Mouse (Mus musculus): ENCODE results near the gene Hspb2. TPM values are rescaled to one million over a fixed set of nuclear protein-coding genes. Genes with fewer than 3 reads are reported as not detected.

Hspb2 gene
- 249 TPM for polyA plus RNA-seq (2012; fragmentation: generic; extraction: Trizol)

- TF ChIP-seq E2F4 (IDR thresholded peaks at IDR 0.05; ENCODE audit: insufficient read depth) (no peak), USF1 (IDR thresholded peaks at IDR 0.05; ENCODE audit: low read depth) (no peak), MAX (IDR thresholded peaks at IDR 0.05; ENCODE audit: low read depth) (no peak), MYOG (IDR thresholded peaks at IDR 0.05; ENCODE audit: control insufficient read depth in 1 of 3, insufficient read depth in 1 of 3, insufficient read length in 2 of 3, low read depth in 2 of 3) (peak in 2 of 3 experiments; percentile 85 to 93), POLR2A (IDR thresholded peaks at IDR 0.05; ENCODE audit: insufficient read length, low read depth) (peak; percentile 75), POLR2AphosphoS2 (IDR thresholded peaks at IDR 0.05; ENCODE audit: insufficient read length, low read depth) (peak; percentile 36), MYOD1 (IDR thresholded peaks at IDR 0.05; ENCODE audit: control insufficient read depth in 1 of 3, insufficient read length in 2 of 3, low read depth in 2 of 3) (peak in 2 of 3 experiments; percentile 58 to 77)
- H3K79me2 ChIP-seq (ENCODE audit: control insufficient read depth, insufficient read depth) = peaks cover 10% of the 10 kb centered on the region
- peaks cover 12% of the 10 kb centered on the region for H3K36me3 ChIP-seq (ENCODE audit: control insufficient read depth, insufficient read depth)
- no peaks in the 10 kb centered on the region for H3K27me3 ChIP-seq (ENCODE audit: control insufficient read depth, insufficient read depth, insufficient read length)
- H3K4me3 ChIP-seq = peak within 1 kb of the TSS; percentile 76
- peak within 1 kb of the TSS; percentile 87 for H3K4me2 ChIP-seq (ENCODE audit: low read depth)
- H3ac ChIP-seq (ENCODE audit: control insufficient read depth, insufficient read length) = peak within 1 kb of the TSS; percentile 85
Observed at GRCm38 (mm10) chr9:50752054-50752602, at the start of gene Hspb2. Gene Hspb2 (minus strand): TSS chr9:50752354.

DNA sequence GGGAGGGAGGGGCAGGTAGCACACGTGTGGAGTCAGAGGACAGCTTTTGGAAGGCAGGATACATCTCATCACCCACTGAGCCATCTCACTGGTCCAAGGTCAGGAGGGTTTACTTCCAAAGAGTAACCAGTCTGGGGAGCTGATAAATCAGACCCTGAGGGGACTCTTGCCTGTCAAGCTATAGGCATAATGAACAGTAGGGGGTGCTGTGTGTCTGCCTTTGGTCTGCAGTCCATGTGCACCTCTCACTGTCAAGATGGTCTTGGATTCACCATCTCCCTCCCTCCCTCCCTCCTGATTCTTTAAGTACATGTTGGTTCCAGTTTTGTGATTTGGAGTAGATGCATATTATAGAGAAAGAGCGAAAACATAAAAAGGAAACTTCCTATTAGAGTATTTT lies 48.8 kb upstream of the Hspb2 start:
- Histone ChIP-seq H3K36me3 (ENCODE audit: control insufficient read depth, insufficient read depth) (peaks cover 16% of the 10 kb centered on the region), H3K4me3 (no peak overlapping the region), H3ac (ENCODE audit: control insufficient read depth, insufficient read length) (no peak overlapping the region), H3K4me2 (ENCODE audit: low read depth) (no peak overlapping the region), H3K27me3 (ENCODE audit: control insufficient read depth, insufficient read depth, insufficient read length) (no peaks in the 10 kb centered on the region), H3K79me2 (ENCODE audit: control insufficient read depth, insufficient read depth) (no peaks in the 10 kb centered on the region)
- TF ChIP-seq TCF12 (IDR thresholded peaks at IDR 0.05; ENCODE audit: insufficient read depth, poor library complexity, severe bottlenecking) (no peak), POLR2A (IDR thresholded peaks at IDR 0.05; ENCODE audit: insufficient read length, low read depth) (no peak), SRF (IDR thresholded peaks at IDR 0.05; ENCODE audit: control insufficient read depth, insufficient read length, low read depth) (no peak), POLR2AphosphoS2 (IDR thresholded peaks at IDR 0.05; ENCODE audit: insufficient read length, low read depth) (no peak), MYOD1 (IDR thresholded peaks at IDR 0.05; ENCODE audit: control insufficient read depth in 1 of 3, insufficient read length in 2 of 3, low read depth in 2 of 3) (no peak), E2F4 (IDR thresholded peaks at IDR 0.05; ENCODE audit: insufficient read depth) (no peak), CEBPB (IDR thresholded peaks at IDR 0.05; ENCODE audit: insufficient read depth, poor library complexity, severe bottlenecking) (no peak), MAX (IDR thresholded peaks at IDR 0.05; ENCODE audit: low read depth) (no peak), USF1 (IDR thresholded peaks at IDR 0.05; ENCODE audit: low read depth) (no peak), TCF3 (IDR thresholded peaks at IDR 0.05; ENCODE audit: insufficient read length, low read depth) (no peak), REST (IDR thresholded peaks at IDR 0.05; ENCODE audit: insufficient read depth, insufficient read length) (no peak), MYOG (IDR thresholded peaks at IDR 0.05; ENCODE audit: control insufficient read depth in 1 of 3, insufficient read depth in 1 of 3, insufficient read length in 2 of 3, low read depth in 2 of 3) (no peak)

DNA sequence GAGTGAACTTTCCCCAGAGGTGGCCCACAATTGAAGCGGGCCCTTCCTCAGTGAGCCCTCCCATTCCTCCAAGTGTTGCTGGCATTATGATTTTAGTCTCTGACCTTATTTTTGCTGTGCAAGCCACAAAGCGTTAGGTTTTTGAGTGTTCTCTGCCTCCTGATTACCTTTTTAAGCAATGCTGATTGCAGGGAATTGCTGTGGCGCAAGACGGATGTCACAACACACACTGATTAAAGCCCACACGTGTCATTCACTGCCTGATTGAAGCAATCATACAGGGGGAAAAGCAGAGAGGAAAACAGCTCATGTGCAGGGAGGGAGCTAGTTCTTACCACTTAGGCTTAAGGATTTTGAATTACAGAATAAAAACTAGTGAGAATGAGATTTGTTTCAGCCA lies 46.2 kb upstream of the Hspb2 start:
- no peaks in the 10 kb centered on the region for H3K27me3 ChIP-seq (ENCODE audit: control insufficient read depth, insufficient read depth, insufficient read length)
- no peak overlapping the region for H3K4me2 ChIP-seq (ENCODE audit: low read depth)
- no peak overlapping the region for H3ac ChIP-seq (ENCODE audit: control insufficient read depth, insufficient read length)
- TF ChIP-seq MYOG (IDR thresholded peaks at IDR 0.05; ENCODE audit: control insufficient read depth in 1 of 3, insufficient read depth in 1 of 3, insufficient read length in 2 of 3, low read depth in 2 of 3) = no peak
- TF ChIP-seq SRF (IDR thresholded peaks at IDR 0.05; ENCODE audit: control insufficient read depth, insufficient read length, low read depth) = no peak
- no peak for TF ChIP-seq POLR2A (IDR thresholded peaks at IDR 0.05; ENCODE audit: insufficient read length, low read depth)
- no peak for TF ChIP-seq REST (IDR thresholded peaks at IDR 0.05; ENCODE audit: insufficient read depth, insufficient read length)
- TF ChIP-seq USF1 (IDR thresholded peaks at IDR 0.05; ENCODE audit: low read depth) = no peak
- TF ChIP-seq CEBPB (IDR thresholded peaks at IDR 0.05; ENCODE audit: insufficient read depth, poor library complexity, severe bottlenecking) = no peak
- TF ChIP-seq POLR2AphosphoS2 (IDR thresholded peaks at IDR 0.05; ENCODE audit: insufficient read length, low read depth) = no peak
- TF ChIP-seq MAX (IDR thresholded peaks at IDR 0.05; ENCODE audit: low read depth) = no peak
- TF ChIP-seq E2F4 (IDR thresholded peaks at IDR 0.05; ENCODE audit: insufficient read depth) = no peak
- TF ChIP-seq MYOD1 (IDR thresholded peaks at IDR 0.05; ENCODE audit: control insufficient read depth in 1 of 3, insufficient read length in 2 of 3, low read depth in 2 of 3) = no peak
- TF ChIP-seq TCF3 (IDR thresholded peaks at IDR 0.05; ENCODE audit: insufficient read length, low read depth) = no peak
- TF ChIP-seq TCF12 (IDR thresholded peaks at IDR 0.05; ENCODE audit: insufficient read depth, poor library complexity, severe bottlenecking) = no peak
- no peak overlapping the region for H3K4me3 ChIP-seq
- H3K36me3 ChIP-seq (ENCODE audit: control insufficient read depth, insufficient read depth) = peaks cover 8% of the 10 kb centered on the region
- no peaks in the 10 kb centered on the region for H3K79me2 ChIP-seq (ENCODE audit: control insufficient read depth, insufficient read depth)

- Histone ChIP-seq H3K79me2 (ENCODE audit: control insufficient read depth, insufficient read depth) (no peaks in the 10 kb centered on the region), H3K36me3 (ENCODE audit: control insufficient read depth, insufficient read depth) (peaks cover 10% of the 10 kb centered on the region), H3K27me3 (ENCODE audit: control insufficient read depth, insufficient read depth, insufficient read length) (no peaks in the 10 kb centered on the region), H3K4me3 (no peak overlapping the region), H3K4me2 (ENCODE audit: low read depth) (no peak overlapping the region), H3ac (ENCODE audit: control insufficient read depth, insufficient read length) (no peak overlapping the region)
- TF ChIP-seq CEBPB (IDR thresholded peaks at IDR 0.05; ENCODE audit: insufficient read depth, poor library complexity, severe bottlenecking) = no peak
- no peak for TF ChIP-seq POLR2A (IDR thresholded peaks at IDR 0.05; ENCODE audit: insufficient read length, low read depth)
- no peak for TF ChIP-seq MYOG (IDR thresholded peaks at IDR 0.05; ENCODE audit: control insufficient read depth in 1 of 3, insufficient read depth in 1 of 3, insufficient read length in 2 of 3, low read depth in 2 of 3)
- TF ChIP-seq TCF12 (IDR thresholded peaks at IDR 0.05; ENCODE audit: insufficient read depth, poor library complexity, severe bottlenecking) = no peak
- no peak for TF ChIP-seq MYOD1 (IDR thresholded peaks at IDR 0.05; ENCODE audit: control insufficient read depth in 1 of 3, insufficient read length in 2 of 3, low read depth in 2 of 3)
- TF ChIP-seq SRF (IDR thresholded peaks at IDR 0.05; ENCODE audit: control insufficient read depth, insufficient read length, low read depth) = no peak
- no peak for TF ChIP-seq REST (IDR thresholded peaks at IDR 0.05; ENCODE audit: insufficient read depth, insufficient read length)
- no peak for TF ChIP-seq MAX (IDR thresholded peaks at IDR 0.05; ENCODE audit: low read depth)
- TF ChIP-seq E2F4 (IDR thresholded peaks at IDR 0.05; ENCODE audit: insufficient read depth) = no peak
Observed at GRCm38 (mm10) chr9:50797641-50798040, 45.5 kb upstream of the Hspb2 start.
